Mouse (Mus musculus) C2C12 (cell line): ENCODE measurements around the gene Samd14.

Source experiments
- CEBPB ChIP-seq: IDR thresholded peaks from one replicate; pipeline ENCODE4 v1.6.1; 2011; ENCODE audit warnings: low read depth, mild to moderate bottlenecking, control low read depth, moderate library complexity
- CTCF ChIP-seq: IDR thresholded peaks from one replicate; pipeline ENCODE4 v1.5.1; 2011; ENCODE audit not compliant: control insufficient read depth, insufficient read depth, insufficient read length
- MAX ChIP-seq: IDR thresholded peaks from one replicate; pipeline ENCODE4 v1.6.1; 2011; ENCODE audit warnings: mild to moderate bottlenecking, control low read depth
- MYOD1 ChIP-seq: IDR thresholded peaks from one replicate; pipeline ENCODE4 v1.6.1; 2011; ENCODE audit warnings: low read depth; ENCODE audit not compliant: control insufficient read depth, insufficient read length
- MYOG ChIP-seq: IDR thresholded peaks from one replicate; pipeline ENCODE4 v1.6.1; 2011; ENCODE audit not compliant: control insufficient read depth, insufficient read length; ENCODE audit errors: extremely low read depth
- USF1 ChIP-seq: IDR thresholded peaks from one replicate; pipeline ENCODE4 v1.6.1; 2011; ENCODE audit warnings: low read depth, mild to moderate bottlenecking, control low read depth, moderate library complexity

DNA sequence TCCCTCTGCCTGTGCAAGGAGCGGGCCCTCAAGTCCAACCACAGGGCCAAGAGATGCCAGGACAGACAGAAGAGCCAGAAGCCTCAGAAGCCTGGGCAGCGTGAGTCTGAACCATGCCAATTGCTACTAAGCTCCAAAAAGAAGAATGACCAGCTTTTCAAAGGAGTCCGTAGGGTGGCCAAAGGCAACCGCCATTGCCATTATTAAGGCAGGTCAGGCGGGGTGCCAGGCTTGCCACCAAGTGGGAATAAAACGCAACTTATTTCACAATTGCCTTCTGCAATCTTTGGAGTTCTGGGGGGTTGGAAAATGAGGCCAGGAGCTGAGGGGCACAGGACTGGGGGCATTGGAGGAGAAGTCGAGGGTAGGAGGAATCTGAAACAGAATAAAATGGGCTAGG, 41.5 kb upstream of the Samd14 start:
- TF ChIP-seq CTCF (no peak), MAX (no peak), USF1 (no peak), MYOG (no peak), CEBPB (no peak), MYOD1 (no peak)
